Mouse (Mus musculus): ENCODE measurements around the gene E130309D02Rik.

Gene E130309D02Rik

GRCm38 (mm10) chr5:143309916-143310315 lies 5.2 kb downstream of the E130309D02Rik start:
- DNase-seq (ENCODE audit: low read depth, low spot score): no peak

DNA sequence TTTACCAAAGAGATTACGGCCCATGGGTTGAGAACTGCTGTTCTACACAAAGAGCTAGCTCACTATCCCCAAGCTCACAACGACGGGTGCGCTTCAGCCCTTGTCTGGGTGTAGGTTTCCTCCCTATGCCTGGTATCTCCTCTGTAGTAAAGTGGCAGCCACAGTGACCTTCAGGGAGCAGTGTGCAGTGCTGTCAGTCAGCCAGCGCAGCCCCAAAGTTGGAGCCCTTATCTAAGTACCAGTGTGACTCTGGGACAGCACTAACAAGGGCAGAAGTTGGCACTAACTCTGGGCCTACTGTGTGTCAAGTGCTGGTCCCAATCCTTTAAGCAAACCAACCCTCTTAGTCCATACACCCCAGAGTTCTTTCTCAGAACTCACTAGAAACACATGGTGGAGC lies 6.3 kb downstream of the E130309D02Rik start:
- no peak for DNase-seq (ENCODE audit: low read depth, low spot score)

DNA sequence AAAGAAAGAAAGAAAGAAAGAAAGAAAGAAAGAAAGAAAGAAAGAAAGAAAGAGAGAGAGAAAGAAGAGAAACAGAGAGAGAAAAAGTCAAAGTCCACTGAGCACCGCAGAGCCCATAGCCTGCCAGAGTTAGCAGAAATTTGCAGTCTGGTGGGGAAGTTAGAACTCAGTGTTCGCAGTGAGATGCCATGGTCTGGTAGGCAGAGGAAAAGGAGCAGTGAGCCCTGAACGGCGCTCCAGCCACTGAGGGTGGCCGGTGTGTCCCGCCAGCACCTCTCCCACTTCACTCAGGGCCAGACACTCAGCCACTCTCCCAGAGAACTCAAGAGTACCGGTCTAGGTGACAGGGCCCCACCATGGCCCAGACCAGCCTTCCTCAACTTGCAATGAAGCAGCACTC lies 10.9 kb downstream of the E130309D02Rik start:
- no peak for DNase-seq (ENCODE audit: low read depth, low spot score)

DNA sequence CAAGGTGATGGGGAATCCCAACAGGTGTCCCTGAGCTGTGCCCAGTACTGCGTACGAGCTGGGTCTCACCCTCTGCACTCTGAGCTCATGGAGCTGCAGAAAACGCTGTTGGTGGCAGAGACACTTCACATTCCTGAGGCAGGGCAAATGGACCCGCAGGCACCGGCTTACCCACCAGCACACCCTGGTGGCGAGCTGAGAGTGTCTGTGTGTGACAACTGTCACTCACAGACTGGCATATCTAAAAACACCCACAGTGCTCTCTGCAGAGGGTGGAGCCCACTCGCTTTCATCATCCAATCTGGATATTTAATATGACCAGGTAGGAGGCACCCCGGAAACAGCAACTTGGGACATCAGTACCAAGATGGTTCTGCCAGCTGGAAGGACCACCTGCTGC lies 13.9 kb downstream of the E130309D02Rik start:
- DNase-seq (ENCODE audit: low read depth, low spot score): no peak

- DNase-seq (ENCODE audit: low read depth, low spot score): no peak
Observed at GRCm38 (mm10) chr5:143299686-143300085, 15.5 kb downstream of the E130309D02Rik start.

- DNase-seq (ENCODE audit: low read depth, low spot score): no peak
Observed at GRCm38 (mm10) chr5:143298391-143298790, 16.8 kb downstream of the E130309D02Rik start.

GRCm38 (mm10) chr5:143297986-143298385 lies 17.2 kb downstream of the E130309D02Rik start:
- no peak for DNase-seq (ENCODE audit: low read depth, low spot score)

GRCm38 (mm10) chr5:143295330-143295729 lies 19.8 kb downstream of the E130309D02Rik start:
- DNase-seq (ENCODE audit: low read depth, low spot score): no peak

DNA sequence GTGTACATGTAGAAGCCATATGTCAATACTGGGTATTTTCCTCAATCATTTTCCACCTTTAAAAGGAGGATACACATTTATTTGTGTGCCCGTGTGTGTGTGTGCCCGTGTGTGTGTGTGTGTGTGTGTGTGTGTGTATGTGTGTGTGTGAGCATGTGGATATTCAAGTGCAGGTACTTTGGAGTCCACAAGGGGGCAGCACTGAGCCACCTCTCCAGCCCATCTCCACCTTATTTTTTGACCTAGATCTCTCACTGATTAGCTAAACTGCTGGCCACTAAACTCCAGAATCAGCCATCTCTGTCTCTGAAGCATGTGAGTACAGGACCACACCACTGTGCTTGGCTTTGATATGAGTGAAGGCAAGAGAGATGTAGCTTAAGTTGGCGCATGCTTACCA lies 20.3 kb downstream of the E130309D02Rik start:
- no peak for DNase-seq (ENCODE audit: low read depth, low spot score)

DNA sequence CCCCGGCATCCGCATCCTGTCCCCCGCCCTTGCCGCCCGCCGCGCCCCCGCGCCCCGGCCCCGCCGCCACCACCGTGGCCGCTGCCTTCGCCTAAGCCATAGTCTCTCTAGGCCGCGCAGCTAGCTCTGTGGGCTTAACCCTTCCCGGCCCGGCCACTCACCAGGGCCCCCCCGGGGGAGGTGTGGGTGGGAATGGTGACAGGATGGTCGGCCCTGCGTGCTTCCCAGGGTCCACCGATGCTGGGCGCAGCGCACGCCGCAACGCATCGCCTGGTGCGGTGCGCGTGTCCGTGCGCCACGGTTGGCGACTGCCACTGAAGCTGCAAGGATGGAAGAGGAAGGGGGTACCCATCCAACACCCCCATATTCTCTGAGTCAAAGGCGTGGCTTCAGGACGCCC lies 21.8 kb downstream of the E130309D02Rik start, which contains the start of gene Zfp853:
Zfp853 (minus strand) TSS at position 220 of the 400 bp plus-strand sequence.
- DNase-seq (ENCODE audit: low read depth, low spot score): no peak

DNA sequence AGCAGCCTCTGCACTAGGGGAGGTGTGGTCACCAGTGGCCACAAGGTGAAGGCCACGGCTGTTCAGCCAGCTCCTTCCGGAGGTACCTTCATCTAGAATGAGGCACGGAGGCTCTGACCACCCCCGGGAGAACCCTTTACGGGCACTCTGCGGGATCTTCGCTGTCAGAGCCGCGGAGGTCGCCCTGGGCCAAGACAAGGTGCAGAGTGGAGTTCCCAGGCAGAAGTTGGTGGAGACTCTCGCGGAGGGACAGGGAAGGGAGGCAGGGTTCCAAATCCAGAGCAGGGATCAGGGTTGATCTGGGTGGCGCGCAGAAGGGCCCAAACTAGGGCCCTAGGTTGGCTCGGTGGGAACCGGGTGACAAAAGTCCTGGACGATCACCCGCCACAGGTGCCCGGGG lies 22.3 kb downstream of the E130309D02Rik start:
- no peak for DNase-seq (ENCODE audit: low read depth, low spot score)

DNA sequence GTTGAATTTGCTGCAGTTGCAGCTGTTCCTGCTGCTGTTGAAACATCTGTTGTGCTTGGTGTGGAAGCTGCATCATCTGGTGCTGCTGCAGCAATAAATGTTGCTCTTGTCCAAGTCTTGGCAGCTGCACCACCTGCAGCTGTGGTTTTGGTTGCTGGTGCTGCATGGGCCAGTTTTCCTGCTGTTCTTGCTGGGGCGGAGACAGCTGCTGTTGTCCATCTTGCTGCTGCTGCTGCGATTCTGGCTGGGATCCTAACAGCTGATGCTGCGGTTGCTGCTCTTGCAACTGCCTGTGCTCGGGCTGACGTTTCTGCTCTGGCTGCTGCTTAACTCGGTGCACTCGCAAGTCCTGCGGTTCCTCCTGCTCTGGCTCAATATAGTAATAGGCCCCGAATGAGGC lies 25.9 kb downstream of the E130309D02Rik start:
- DNase-seq (ENCODE audit: low read depth, low spot score): no peak

- no peak for DNase-seq (ENCODE audit: low read depth, low spot score)
Observed at GRCm38 (mm10) chr5:143288378-143288911, 26.7 kb downstream of the E130309D02Rik start.

DNA sequence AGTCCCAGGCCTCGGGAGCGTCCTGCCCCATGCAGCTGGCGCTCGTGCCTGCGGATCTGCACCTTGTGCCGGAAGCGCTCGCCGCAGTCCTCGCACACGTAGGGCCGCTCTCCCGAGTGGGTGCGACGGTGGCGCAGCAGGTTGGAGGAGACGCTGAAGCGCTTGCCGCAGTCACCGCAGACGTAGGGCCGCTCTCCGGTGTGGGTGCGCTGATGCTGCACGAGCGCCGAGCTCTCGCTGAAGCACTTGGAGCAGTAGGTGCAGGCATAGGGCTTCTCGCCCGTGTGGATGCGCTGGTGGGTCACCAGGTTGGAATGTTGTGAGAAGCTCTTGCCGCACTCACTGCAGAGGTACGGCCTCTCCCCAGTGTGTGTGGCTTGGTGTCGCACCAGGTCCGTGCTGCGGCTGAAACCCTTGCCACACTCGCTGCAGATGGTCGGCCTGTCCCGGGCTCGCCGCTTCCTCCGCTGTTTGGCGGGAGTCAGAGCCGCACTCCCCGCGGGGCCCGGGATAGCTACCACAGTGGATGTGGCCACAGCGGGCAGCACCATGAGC lies 27.3 kb downstream of the E130309D02Rik start:
- DNase-seq (ENCODE audit: low read depth, low spot score): no peak

DNA sequence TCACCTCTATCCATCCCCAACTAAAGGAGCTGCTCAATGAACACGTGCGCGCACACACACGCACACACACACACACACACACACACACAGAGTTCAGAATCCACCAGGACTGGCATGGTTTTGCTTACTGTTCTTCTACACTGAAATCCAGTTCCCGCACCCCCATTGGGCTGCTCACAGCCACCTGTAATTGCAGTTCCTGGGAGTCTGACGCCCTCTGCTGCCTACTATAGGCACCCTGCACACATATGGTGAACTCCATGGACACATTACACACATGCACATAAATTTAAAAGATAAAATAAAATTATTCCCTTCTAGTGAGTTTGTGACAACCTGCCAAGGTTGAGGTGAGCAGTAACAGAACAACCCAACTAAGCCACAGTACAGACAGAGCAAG lies 30.4 kb downstream of the E130309D02Rik start:
- DNase-seq (ENCODE audit: low read depth, low spot score): no peak

GRCm38 (mm10) chr5:143279247-143279646 lies 35.9 kb downstream of the E130309D02Rik start:
- DNase-seq (ENCODE audit: low read depth, low spot score): no peak

- DNase-seq (ENCODE audit: low read depth, low spot score): no peak
Observed at GRCm38 (mm10) chr5:143275761-143276160, 39.4 kb downstream of the E130309D02Rik start.

DNA sequence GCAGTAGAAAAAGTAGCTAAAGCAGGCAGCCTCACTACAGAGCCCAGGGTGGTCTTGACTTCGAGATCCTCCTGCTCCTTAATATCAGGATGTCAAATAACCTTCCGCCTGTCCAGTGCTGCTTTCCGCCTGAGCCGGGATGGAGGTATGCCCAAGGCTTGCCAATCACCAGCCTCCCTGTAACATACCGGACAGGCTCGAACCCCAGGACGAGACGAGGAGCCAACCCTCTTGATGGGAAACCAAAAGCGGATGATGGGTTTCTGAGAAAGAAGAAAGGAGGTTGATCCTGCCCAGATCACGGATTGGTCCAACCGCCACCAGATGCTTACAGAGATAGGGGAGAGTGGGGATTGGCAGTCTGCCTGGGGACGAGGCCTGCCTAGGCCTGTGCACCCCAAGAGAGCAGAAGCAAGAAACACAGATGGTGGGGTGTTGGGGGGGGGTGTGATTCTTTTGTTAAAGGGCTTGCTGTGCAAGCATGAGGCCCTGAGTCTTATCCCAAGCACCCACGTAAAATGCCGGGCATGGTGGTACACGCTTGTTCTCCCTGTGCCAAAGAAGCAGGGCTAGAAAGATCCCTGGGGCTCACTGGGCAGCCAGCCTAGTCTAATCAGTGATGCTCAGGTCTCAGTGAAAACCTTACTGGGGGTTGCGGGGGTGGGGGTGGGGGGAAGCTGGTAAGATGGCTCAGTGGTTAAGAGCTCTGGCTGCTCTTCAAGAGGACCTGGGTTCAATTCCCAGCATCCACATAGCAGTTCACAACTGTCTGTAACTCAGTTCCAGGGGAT lies 42.4 kb downstream of the E130309D02Rik start:
- no peak for DNase-seq (ENCODE audit: low read depth, low spot score)

- DNase-seq (ENCODE audit: low read depth, low spot score): no peak
Observed at GRCm38 (mm10) chr5:143272108-143272507, 43.1 kb downstream of the E130309D02Rik start.

DNA sequence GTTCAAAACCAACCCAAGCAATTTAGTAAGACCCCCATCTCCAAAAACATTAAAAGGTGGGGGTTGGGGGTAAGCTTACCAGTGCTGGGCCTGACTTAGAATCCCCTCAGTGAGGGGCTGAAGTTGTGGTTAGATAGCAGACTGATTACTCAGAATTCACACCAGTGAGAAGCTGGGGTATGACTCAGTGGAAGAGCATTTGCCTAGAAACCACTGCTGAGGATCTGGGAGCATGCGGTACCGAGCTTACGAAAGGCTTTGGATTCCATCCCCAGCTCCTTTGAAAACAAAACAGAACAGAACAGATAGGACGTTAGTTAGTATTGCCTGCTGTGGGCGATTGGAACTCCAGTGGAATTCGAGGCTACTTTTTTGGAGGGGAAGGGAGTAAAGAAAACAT lies 43.5 kb downstream of the E130309D02Rik start:
- no peak for DNase-seq (ENCODE audit: low read depth, low spot score)

GRCm38 (mm10) chr5:143270151-143270519 lies 45.0 kb downstream of the E130309D02Rik start:
- no peak for DNase-seq (ENCODE audit: low read depth, low spot score)

GRCm38 (mm10) chr5:143269363-143270150 lies 45.6 kb downstream of the E130309D02Rik start, which contains the start of gene Zfp316:
Zfp316 (minus strand) TSS chr5:143270022.
- peak; percentile 58 for DNase-seq (ENCODE audit: low read depth, low spot score)

Measured in brain, embryonic 18.5 days (tissue).